In the genomic region with DNA sequence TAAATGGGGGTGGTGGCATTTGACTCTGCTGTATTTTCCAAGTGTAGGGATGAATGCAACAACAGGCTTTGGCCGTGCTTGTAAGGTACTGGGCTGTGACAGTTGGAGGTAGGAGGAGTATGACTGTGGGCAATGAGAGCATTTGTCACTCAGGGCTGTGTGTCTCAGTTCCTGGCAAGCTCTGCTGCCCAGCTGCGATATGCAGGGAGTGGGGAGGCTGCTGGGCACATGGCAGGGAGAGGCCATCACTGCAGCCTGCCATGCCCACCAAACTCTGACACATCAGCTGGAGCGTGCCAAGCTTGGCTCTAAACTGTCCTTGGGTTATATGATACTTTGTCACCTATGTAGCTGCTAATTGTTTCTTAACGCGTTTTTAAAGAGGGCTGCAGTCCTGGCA, we compare ENCODE assay signal across 12 mouse cellular contexts. TPM values are rescaled to one million over a fixed set of nuclear protein-coding genes. Genes with fewer than 3 reads are reported as not detected.
DNase-seq lines count a peak whose midpoint lies in the region; ATAC-seq lines count a peak whose summit lies in the region.
"Had no signal": no experiment of that assay in that cellular context is flagged by ENCODE, and none has a peak within 500 bp of the region (broad histone marks: within the 10 kb centered on the region; RNA-seq: fewer than 3 reads in every experiment).

No protein-coding gene starts in this region.

- H3K4me1 ChIP-seq in hindbrain, embryonic 13.5 days (replicated peaks), result peaks cover 3% of the 10 kb centered on the region
- no peaks in the 10 kb centered on the region for H3K4me1 ChIP-seq in hindbrain, embryonic 12.5 days
- H3K4me1 ChIP-seq: intestine, embryonic 15.5 days had no signal

- ATAC-seq in hindbrain, embryonic 13.5 days (ENCODE audit: low FRiP score), result peak; percentile 32; the same call in 1 of the 2 replicates
- no peak for ATAC-seq in hindbrain, embryonic 12.5 days (ENCODE audit: low FRiP score)
- ATAC-seq: intestine, embryonic 15.5 days had no signal

- no peaks in the 10 kb centered on the region for H3K9me3 ChIP-seq in hindbrain, embryonic 13.5 days
- no peaks in the 10 kb centered on the region for H3K9me3 ChIP-seq in hindbrain, embryonic 12.5 days (replicated peaks)
- H3K9me3 ChIP-seq: intestine, embryonic 15.5 days had no signal

- whole genome bisulfite sequencing in hindbrain, embryonic 13.5 days, result 80% methylated on average over 5 of the region's 5 CpGs
- 82% methylated on average over 5 of the region's 5 CpGs for WGBS in hindbrain, embryonic 12.5 days

- H3K4me3 ChIP-seq in hindbrain, embryonic 13.5 days, result no peak overlapping the region
- no peak overlapping the region for H3K4me3 ChIP-seq in hindbrain, embryonic 12.5 days
- H3K4me3 ChIP-seq: intestine, embryonic 15.5 days had no signal

- no peak overlapping the region for H3K4me2 ChIP-seq in hindbrain, embryonic 13.5 days
- no peak overlapping the region for H3K4me2 ChIP-seq in hindbrain, embryonic 12.5 days (replicated peaks)
- H3K4me2 ChIP-seq: intestine, embryonic 15.5 days had no signal

- DNase-seq in cerebellum, adult 11 months, result peak; percentile 4
- DNase-seq in gonadal fat pad, adult 2 months (ENCODE audit: low read depth), result peak; percentile 30
- peak; percentile 28 to 72 for DNase-seq in left cerebral cortex, postnatal 25 days (ENCODE audit: low spot score in 2 of 2)
- no peak for DNase-seq in ovary, postnatal 10 days (ENCODE audit: low spot score)
- DNase-seq in lung, postnatal 10 days, result no peak
- DNase-seq in embryo, embryonic 10 days (ENCODE audit: low spot score), result no peak
- DNase-seq: embryo, embryonic 11 days; liver; thymus, adult 18-20 months had no signal

- H3K27ac ChIP-seq in hindbrain, embryonic 13.5 days, result no peak overlapping the region
- no peak overlapping the region for H3K27ac ChIP-seq in hindbrain, embryonic 12.5 days
- H3K27ac ChIP-seq: intestine, embryonic 15.5 days had no signal

- H3K27me3 ChIP-seq in hindbrain, embryonic 13.5 days, result no peaks in the 10 kb centered on the region
- H3K27me3 ChIP-seq in hindbrain, embryonic 12.5 days, result no peaks in the 10 kb centered on the region
- H3K27me3 ChIP-seq: intestine, embryonic 15.5 days had no signal

- no peak overlapping the region for H3K9ac ChIP-seq in hindbrain, embryonic 13.5 days
- H3K9ac ChIP-seq in hindbrain, embryonic 12.5 days, result no peak overlapping the region
- H3K9ac ChIP-seq: intestine, embryonic 15.5 days had no signal

- no peaks in the 10 kb centered on the region for H3K36me3 ChIP-seq in hindbrain, embryonic 13.5 days
- H3K36me3 ChIP-seq in hindbrain, embryonic 12.5 days, result no peaks in the 10 kb centered on the region
- H3K36me3 ChIP-seq: intestine, embryonic 15.5 days had no signal

- intact Hi-C loops in left cerebral cortex, postnatal 25 days (cut with DNase I), result no loop called here

RNA-seq across cellular contexts. Expression of gene Plcl1, which starts 48.4 kb away (rescaled TPM):
- polyA plus RNA-seq in hindbrain, embryonic 13.5 days (2015; fragmentation: Nextera tagmentation; extraction: Ambion mirVana), result 4.2 and 4.5 TPM in 2 replicates
- 5.2 and 5.5 TPM in 2 replicates for polyA plus RNA-seq in hindbrain, embryonic 12.5 days (2016; fragmentation: Nextera tagmentation; extraction: Ambion mirVana)
- 3.3 and 4.6 TPM in 2 replicates for polyA plus RNA-seq in gonadal fat pad, adult 2 months (2012; rRNA removed)
- total RNA-seq in left cerebral cortex, postnatal 25 days (2021), result 10 to 100 TPM; 23.1 to 25.4 TPM

Comparison
In these comparisons a context has a peak if more than half of its experiments do, and no peak if none do; other contexts are left out.
1. DNase-seq: peak in cerebellum, adult 11 months (single experiment), gonadal fat pad, adult 2 months (single experiment) and left cerebral cortex, postnatal 25 days (2 of 2); none in ovary, postnatal 10 days (single experiment), lung, postnatal 10 days (single experiment) and embryo, embryonic 10 days (single experiment).